8 mouse cellular contexts compared by ENCODE assay signal in the genomic region with DNA sequence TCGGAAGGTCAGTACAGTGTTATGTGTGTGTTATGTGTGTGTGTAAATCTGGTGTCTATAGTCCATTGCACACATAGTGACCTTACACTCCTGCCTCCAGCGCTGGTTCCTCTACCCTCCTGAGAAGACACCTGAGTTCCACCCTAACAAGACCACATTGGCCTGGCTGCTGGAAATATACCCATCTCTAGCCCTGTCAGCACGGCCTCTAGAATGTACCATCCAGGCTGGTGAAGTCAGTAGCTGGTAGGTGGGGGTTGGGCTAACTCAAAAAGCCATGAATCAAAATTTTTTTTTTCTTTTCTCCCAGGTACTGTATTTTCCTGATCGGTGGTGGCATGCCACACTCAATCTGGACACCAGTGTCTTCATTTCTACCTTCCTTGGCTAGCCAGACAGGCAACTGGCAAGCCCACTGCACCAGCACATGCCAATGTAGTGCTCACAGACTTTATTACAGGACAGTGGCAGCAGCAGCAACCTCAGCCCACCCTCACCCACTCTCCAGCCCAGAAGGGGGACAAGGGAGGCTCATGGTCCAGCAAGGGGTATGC. TPM values are rescaled to one million over a fixed set of nuclear protein-coding genes. Genes with fewer than 3 reads are reported as not detected.
DNase-seq lines count a peak whose midpoint lies in the region; ATAC-seq and TF ChIP-seq lines count a peak whose summit lies in the region.

No protein-coding gene starts in this region.

- H3K4me3 ChIP-seq in kidney, embryonic 15.5 days (replicated peaks), result peak overlapping the region; percentile 64
- peak overlapping the region; percentile 52; the same call in 1 of the 2 replicates for H3K4me3 ChIP-seq in embryonic facial prominence, embryonic 14.5 days (ENCODE audit: low read depth, low read length)
- peak overlapping the region; percentile 63 for H3K4me3 ChIP-seq in hindbrain, embryonic 16.5 days (ENCODE audit: low read length)
- H3K4me3 ChIP-seq in midbrain, embryonic 14.5 days (replicated peaks; ENCODE audit: low read depth, low read length), result peak overlapping the region; percentile 70; the same call in 1 of the 2 replicates
- H3K4me3 ChIP-seq in thymus, adult 2 months (ENCODE audit: control insufficient read depth, insufficient read depth, low read length), result no peak overlapping the region

- H3K9ac ChIP-seq in kidney, embryonic 15.5 days, result 0 out of 2 replicates have a peak overlapping the region, but pooled peaks have one; percentile 66
- H3K9ac ChIP-seq in embryonic facial prominence, embryonic 14.5 days (ENCODE audit: low read depth, low read length), result peak overlapping the region; percentile 76; the same call in 1 of the 2 replicates
- no peak overlapping the region for H3K9ac ChIP-seq in hindbrain, embryonic 16.5 days (ENCODE audit: low read depth, low read length)
- no peak overlapping the region; the same call in 1 of the 2 replicates for H3K9ac ChIP-seq in midbrain, embryonic 14.5 days (replicated peaks; ENCODE audit: low read length)

- H3K4me2 ChIP-seq in kidney, embryonic 15.5 days, result peak overlapping the region; percentile 95
- peak overlapping the region; percentile 76; the same call in 1 of the 2 replicates for H3K4me2 ChIP-seq in embryonic facial prominence, embryonic 14.5 days (ENCODE audit: low read depth, low read length)
- H3K4me2 ChIP-seq in hindbrain, embryonic 16.5 days (ENCODE audit: low read length), result peak overlapping the region; percentile 69
- H3K4me2 ChIP-seq in midbrain, embryonic 14.5 days (ENCODE audit: low read length), result peak overlapping the region; percentile 95

- no peak for DNase-seq in kidney, postnatal 4 days
- no peak for DNase-seq in embryonic facial prominence, embryonic 14.5 days (ENCODE audit: low spot score)
- no peak for DNase-seq in midbrain, embryonic 14.5 days
- DNase-seq in thymus, postnatal 25 days, result no peak
- no peak for DNase-seq in cerebellum, postnatal 36 days
- DNase-seq in thymus, adult 2 months, result no peak

- H3K4me1 ChIP-seq in kidney, embryonic 15.5 days, result peaks cover 71% of the 10 kb centered on the region
- peaks cover 38% of the 10 kb centered on the region for H3K4me1 ChIP-seq in embryonic facial prominence, embryonic 14.5 days (ENCODE audit: control insufficient read depth, insufficient read depth, low read length)
- peaks cover 63% of the 10 kb centered on the region for H3K4me1 ChIP-seq in hindbrain, embryonic 16.5 days (ENCODE audit: control insufficient read depth, insufficient read depth, low read depth, low read length)
- peaks cover 41% of the 10 kb centered on the region for H3K4me1 ChIP-seq in midbrain, embryonic 14.5 days (ENCODE audit: control insufficient read depth, insufficient read depth, low read length)
- peaks cover 41% of the 10 kb centered on the region for H3K4me1 ChIP-seq in thymus, adult 2 months (replicated peaks; ENCODE audit: control insufficient read depth, insufficient read depth, low read length)

- WGBS in kidney, embryonic 15.5 days, result 85% methylated on average over 4 of the region's 4 CpGs
- WGBS in embryonic facial prominence, embryonic 14.5 days, result 82% methylated on average over 4 of the region's 4 CpGs
- WGBS in hindbrain, embryonic 16.5 days, result 80% methylated on average over 4 of the region's 4 CpGs
- 89% methylated on average over 4 of the region's 4 CpGs for WGBS in midbrain, embryonic 14.5 days
- WGBS in thymus, adult 2 months, result 97% methylated on average over 4 of the region's 4 CpGs

- ATAC-seq in kidney, embryonic 15.5 days (replicated peaks; ENCODE audit: low FRiP score), result no peak
- no peak for ATAC-seq in embryonic facial prominence, embryonic 14.5 days (ENCODE audit: low read depth)
- no peak for ATAC-seq in hindbrain, embryonic 16.5 days
- ATAC-seq in midbrain, embryonic 14.5 days (ENCODE audit: low FRiP score, low TSS enrichment), result no peak

- TF ChIP-seq CTCF in thymus, adult 2 months (IDR thresholded peaks at IDR 0.05; ENCODE audit: borderline replicate concordance, control insufficient read depth, extremely low read depth, insufficient read depth, low read length, poor library complexity), result no peak

- no peak for TF ChIP-seq POLR2A in thymus, adult 2 months (IDR thresholded peaks at IDR 0.05; ENCODE audit: control insufficient read depth, extremely low read depth, insufficient read depth, low read length, poor library complexity)

- peaks cover 56% of the 10 kb centered on the region for H3K36me3 ChIP-seq in kidney, embryonic 15.5 days
- H3K36me3 ChIP-seq in embryonic facial prominence, embryonic 14.5 days (ENCODE audit: control insufficient read depth, insufficient read depth, low read length), result peaks cover 45% of the 10 kb centered on the region
- H3K36me3 ChIP-seq in hindbrain, embryonic 16.5 days (ENCODE audit: control insufficient read depth, insufficient read depth, low read length), result peaks cover 21% of the 10 kb centered on the region
- peaks cover 48% of the 10 kb centered on the region for H3K36me3 ChIP-seq in midbrain, embryonic 14.5 days (ENCODE audit: control insufficient read depth, insufficient read depth, low read length)
- H3K36me3 ChIP-seq in thymus, adult 2 months (ENCODE audit: control insufficient read depth, insufficient read depth, low read length), result peaks cover 4% of the 10 kb centered on the region; the same call in 1 of the 2 replicates

- H3K27me3 ChIP-seq in kidney, embryonic 15.5 days, result no peaks in the 10 kb centered on the region
- H3K27me3 ChIP-seq in embryonic facial prominence, embryonic 14.5 days (replicated peaks; ENCODE audit: control insufficient read depth, insufficient read depth, low read length), result no peaks in the 10 kb centered on the region
- no peaks in the 10 kb centered on the region for H3K27me3 ChIP-seq in hindbrain, embryonic 16.5 days (replicated peaks; ENCODE audit: control insufficient read depth, insufficient read depth, low read length)
- no peaks in the 10 kb centered on the region for H3K27me3 ChIP-seq in midbrain, embryonic 14.5 days (ENCODE audit: control insufficient read depth, insufficient read depth, low read length)
- H3K27me3 ChIP-seq in thymus, adult 2 months (ENCODE audit: control insufficient read depth, insufficient read depth, low read length), result no peaks in the 10 kb centered on the region

- H3K9me3 ChIP-seq in kidney, embryonic 15.5 days (replicated peaks), result no peaks in the 10 kb centered on the region
- no peaks in the 10 kb centered on the region for H3K9me3 ChIP-seq in embryonic facial prominence, embryonic 14.5 days (ENCODE audit: control insufficient read depth, low read length)
- no peaks in the 10 kb centered on the region for H3K9me3 ChIP-seq in hindbrain, embryonic 16.5 days (ENCODE audit: control insufficient read depth, low read length)
- no peaks in the 10 kb centered on the region for H3K9me3 ChIP-seq in midbrain, embryonic 14.5 days (ENCODE audit: control insufficient read depth, low read length)

- 0 out of 2 replicates have a peak overlapping the region, but pooled peaks have one; percentile 95 for H3K27ac ChIP-seq in kidney, embryonic 15.5 days
- H3K27ac ChIP-seq in embryonic facial prominence, embryonic 14.5 days (replicated peaks; ENCODE audit: low read depth, low read length), result no peak overlapping the region
- no peak overlapping the region for H3K27ac ChIP-seq in hindbrain, embryonic 16.5 days (ENCODE audit: low read depth, low read length)
- no peak overlapping the region for H3K27ac ChIP-seq in midbrain, embryonic 14.5 days (replicated peaks; ENCODE audit: low read depth, low read length)
- H3K27ac ChIP-seq in thymus, adult 2 months (ENCODE audit: control insufficient read depth, insufficient read depth, low read length), result no peak overlapping the region

RNA-seq across cellular contexts. Expression of a gene that starts 1.6 kb away (rescaled TPM):
- polyA plus RNA-seq in kidney, embryonic 15.5 days (2015; fragmentation: Nextera tagmentation; extraction: Ambion mirVana), result 56.2 and 61.4 TPM in 2 replicates
- 35.2 and 36.2 TPM in 2 replicates for polyA plus RNA-seq in embryonic facial prominence, embryonic 14.5 days (2014; fragmentation: Nextera tagmentation; extraction: Ambion mirVana)
- 51.0 and 55.4 TPM in 2 replicates for polyA plus RNA-seq in hindbrain, embryonic 16.5 days (2015; fragmentation: Nextera tagmentation; extraction: Ambion mirVana)
- 48.9 and 50.2 TPM in 2 replicates for polyA plus RNA-seq in midbrain, embryonic 14.5 days (2014; fragmentation: Nextera tagmentation; extraction: Ambion mirVana)
- 78.1 and 83.2 TPM in 2 replicates for polyA plus RNA-seq in thymus, adult 2 months (2012; rRNA removed)

RNA-seq across cellular contexts. Expression of a gene that starts 2.9 kb away (rescaled TPM):
- polyA plus RNA-seq in kidney, embryonic 15.5 days (2015; fragmentation: Nextera tagmentation; extraction: Ambion mirVana), result 336 and 362 TPM in 2 replicates
- polyA plus RNA-seq in embryonic facial prominence, embryonic 14.5 days (2014; fragmentation: Nextera tagmentation; extraction: Ambion mirVana), result 314 and 351 TPM in 2 replicates
- 397 and 428 TPM in 2 replicates for polyA plus RNA-seq in hindbrain, embryonic 16.5 days (2015; fragmentation: Nextera tagmentation; extraction: Ambion mirVana)
- 310 and 386 TPM in 2 replicates for polyA plus RNA-seq in midbrain, embryonic 14.5 days (2014; fragmentation: Nextera tagmentation; extraction: Ambion mirVana)
- polyA plus RNA-seq in thymus, adult 2 months (2012; rRNA removed), result 162 and 190 TPM in 2 replicates

RNA-seq across cellular contexts. Expression of a gene that starts 6.8 kb away (rescaled TPM):
- 2.8 and 3.8 TPM in 2 replicates for polyA plus RNA-seq in kidney, embryonic 15.5 days (2015; fragmentation: Nextera tagmentation; extraction: Ambion mirVana)
- polyA plus RNA-seq in embryonic facial prominence, embryonic 14.5 days (2014; fragmentation: Nextera tagmentation; extraction: Ambion mirVana), result 2.8 and 3.3 TPM in 2 replicates
- polyA plus RNA-seq in hindbrain, embryonic 16.5 days (2015; fragmentation: Nextera tagmentation; extraction: Ambion mirVana), result 61.6 and 73.4 TPM in 2 replicates
- 45.5 and 57.4 TPM in 2 replicates for polyA plus RNA-seq in midbrain, embryonic 14.5 days (2014; fragmentation: Nextera tagmentation; extraction: Ambion mirVana)
- polyA plus RNA-seq in thymus, adult 2 months (2012; rRNA removed), result 20.6 and 29.2 TPM in 2 replicates

RNA-seq across cellular contexts. Expression of a gene that starts 6.8 kb away (rescaled TPM):
- polyA plus RNA-seq in kidney, embryonic 15.5 days (2015; fragmentation: Nextera tagmentation; extraction: Ambion mirVana), result 28.1 and 31.8 TPM in 2 replicates
- polyA plus RNA-seq in embryonic facial prominence, embryonic 14.5 days (2014; fragmentation: Nextera tagmentation; extraction: Ambion mirVana), result 22.9 and 25.5 TPM in 2 replicates
- polyA plus RNA-seq in hindbrain, embryonic 16.5 days (2015; fragmentation: Nextera tagmentation; extraction: Ambion mirVana), result 29.7 and 32.7 TPM in 2 replicates
- 30.0 and 31.7 TPM in 2 replicates for polyA plus RNA-seq in midbrain, embryonic 14.5 days (2014; fragmentation: Nextera tagmentation; extraction: Ambion mirVana)
- 86.3 and 89.1 TPM in 2 replicates for polyA plus RNA-seq in thymus, adult 2 months (2012; rRNA removed)

RNA-seq across cellular contexts. Expression of a gene that starts 11.3 kb away (rescaled TPM):
- polyA plus RNA-seq in kidney, embryonic 15.5 days (2015; fragmentation: Nextera tagmentation; extraction: Ambion mirVana), result 1.8 and 3.0 TPM in 2 replicates
- polyA plus RNA-seq in embryonic facial prominence, embryonic 14.5 days (2014; fragmentation: Nextera tagmentation; extraction: Ambion mirVana), result 1.4 and 1.6 TPM in 2 replicates
- 14.8 and 15.4 TPM in 2 replicates for polyA plus RNA-seq in hindbrain, embryonic 16.5 days (2015; fragmentation: Nextera tagmentation; extraction: Ambion mirVana)
- polyA plus RNA-seq in midbrain, embryonic 14.5 days (2014; fragmentation: Nextera tagmentation; extraction: Ambion mirVana), result 8.0 and 12.9 TPM in 2 replicates
- polyA plus RNA-seq in thymus, adult 2 months (2012; rRNA removed), result 125 and 126 TPM in 2 replicates

Comparison
In these comparisons a context has a peak if more than half of its experiments do, and no peak if none do; other contexts are left out.
1. H3K9ac ChIP-seq: peak in kidney, embryonic 15.5 days (single experiment) and embryonic facial prominence, embryonic 14.5 days (single experiment); none in hindbrain, embryonic 16.5 days (single experiment) and midbrain, embryonic 14.5 days (single experiment).
2. Peak in every context shown above with its lines, with median percentiles within 50 percentile points of each other: H3K4me2 ChIP-seq.